Mouse (Mus musculus): Measurements from ENCODE around the gene Crybb3. TPM values are rescaled to one million over a fixed set of nuclear protein-coding genes. Genes with fewer than 3 reads are reported as not detected.
"Not testable (repeated sequence)": the region's sequence is repeated elsewhere in the genome, so short reads cannot be mapped to it uniquely, and the experiment has no call there.

Crybb3 gene
- total RNA-seq (2015; ENCODE audit: low replicate concordance) (not detected in 2 replicates), total RNA-seq (2017; ENCODE audit: low replicate concordance) (not detected in 2 replicates)

DNA sequence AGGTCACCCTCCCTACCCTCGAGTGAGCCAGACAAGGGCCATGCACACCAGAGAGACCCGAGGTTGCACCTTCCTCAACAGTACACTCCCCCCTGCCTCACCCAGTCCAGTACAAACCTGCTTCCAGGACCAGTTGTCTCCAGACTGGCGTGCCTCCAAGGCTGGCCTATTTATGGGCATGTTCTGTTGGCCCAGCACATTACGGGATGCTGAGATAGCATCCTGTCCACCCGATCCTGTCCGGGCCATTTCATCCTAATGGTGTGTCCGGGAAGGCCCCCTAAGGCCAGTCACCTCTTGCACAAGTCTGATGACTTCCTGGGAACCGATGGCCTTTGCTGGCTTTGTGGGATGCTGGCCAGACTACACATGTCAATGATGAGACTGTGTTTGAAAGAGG lies at the start of gene Crybb3:
Gene Crybb3 (minus strand): TSS at position 146 of the 400 bp plus-strand sequence.
- ATAC-seq (replicated peaks; ENCODE audit: low FRiP score, poor library complexity, severe bottlenecking), result no peak

DNA sequence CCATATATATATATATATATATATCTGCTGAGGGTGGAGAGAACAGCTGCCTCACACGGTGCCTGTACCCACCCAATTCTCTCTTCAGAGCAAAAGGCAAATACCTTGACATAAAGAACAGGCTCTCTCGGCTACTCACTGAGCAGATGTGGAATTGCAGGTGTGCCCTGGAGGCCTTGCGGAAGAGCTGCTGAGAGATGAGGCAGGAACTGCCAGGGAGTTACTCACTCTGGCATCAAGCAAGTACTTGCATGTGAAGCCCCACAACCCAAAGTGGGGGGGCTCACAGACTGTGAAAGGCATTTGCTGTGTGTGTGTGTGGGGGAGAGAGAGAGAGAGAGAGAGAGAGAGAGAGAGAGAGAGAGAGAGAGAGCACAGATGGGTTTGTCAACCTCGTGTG lies 47.0 kb upstream of the Crybb3 start:
- no peak for ATAC-seq (replicated peaks; ENCODE audit: low FRiP score, poor library complexity, severe bottlenecking)

- no peak for ATAC-seq (replicated peaks; ENCODE audit: low FRiP score, poor library complexity, severe bottlenecking)
These were observed 45.1 kb upstream of the Crybb3 start for GRCm38 (mm10) chr5:113126476-113126875.

GRCm38 (mm10) chr5:113123693-113124092 lies 42.3 kb upstream of the Crybb3 start:
- ATAC-seq (replicated peaks; ENCODE audit: low FRiP score, poor library complexity, severe bottlenecking), result no peak

GRCm38 (mm10) chr5:113122326-113123054 lies 41.1 kb upstream of the Crybb3 start:
- ATAC-seq (replicated peaks; ENCODE audit: low FRiP score, poor library complexity, severe bottlenecking), result no peak

GRCm38 (mm10) chr5:113121591-113121875 lies 40.1 kb upstream of the Crybb3 start:
- ATAC-seq (replicated peaks; ENCODE audit: low FRiP score, poor library complexity, severe bottlenecking), result no peak

GRCm38 (mm10) chr5:113120741-113121590 lies 39.6 kb upstream of the Crybb3 start:
- no peak for ATAC-seq (replicated peaks; ENCODE audit: low FRiP score, poor library complexity, severe bottlenecking)

GRCm38 (mm10) chr5:113119861-113120465 lies 38.6 kb upstream of the Crybb3 start:
- 0 out of 2 replicates have a peak, but pooled peaks have one; percentile 36 for ATAC-seq (replicated peaks; ENCODE audit: low FRiP score, poor library complexity, severe bottlenecking)

GRCm38 (mm10) chr5:113119291-113119690 lies 37.9 kb upstream of the Crybb3 start:
- ATAC-seq (replicated peaks; ENCODE audit: low FRiP score, poor library complexity, severe bottlenecking), result no peak

GRCm38 (mm10) chr5:113118695-113119094 lies 37.3 kb upstream of the Crybb3 start:
- ATAC-seq (replicated peaks; ENCODE audit: low FRiP score, poor library complexity, severe bottlenecking), result peak; percentile 69; the same call in 1 of the 2 replicates

- no peak for ATAC-seq (replicated peaks; ENCODE audit: low FRiP score, poor library complexity, severe bottlenecking)
These were observed 36.0 kb upstream of the Crybb3 start for GRCm38 (mm10) chr5:113117361-113117760.

DNA sequence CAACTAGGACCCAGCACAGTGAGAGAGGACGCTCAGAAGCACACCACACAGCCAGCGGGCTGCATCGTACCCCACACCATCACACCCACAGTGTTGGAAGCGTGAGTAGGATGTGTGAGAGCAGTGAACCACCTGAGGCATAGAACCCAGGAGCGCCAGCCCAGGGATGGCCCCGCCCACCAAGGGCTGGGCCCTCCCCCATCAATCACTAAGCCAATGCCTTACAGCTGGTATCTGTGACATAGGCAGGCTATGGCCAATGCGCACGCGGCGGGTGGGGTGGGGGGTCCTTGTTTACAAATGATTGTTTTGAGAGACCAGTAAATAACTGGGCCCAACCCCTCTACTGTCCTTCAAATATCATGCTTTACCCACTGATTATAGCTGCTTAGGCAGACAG lies 34.5 kb upstream of the Crybb3 start:
- ATAC-seq (replicated peaks; ENCODE audit: low FRiP score, poor library complexity, severe bottlenecking), result no peak

DNA sequence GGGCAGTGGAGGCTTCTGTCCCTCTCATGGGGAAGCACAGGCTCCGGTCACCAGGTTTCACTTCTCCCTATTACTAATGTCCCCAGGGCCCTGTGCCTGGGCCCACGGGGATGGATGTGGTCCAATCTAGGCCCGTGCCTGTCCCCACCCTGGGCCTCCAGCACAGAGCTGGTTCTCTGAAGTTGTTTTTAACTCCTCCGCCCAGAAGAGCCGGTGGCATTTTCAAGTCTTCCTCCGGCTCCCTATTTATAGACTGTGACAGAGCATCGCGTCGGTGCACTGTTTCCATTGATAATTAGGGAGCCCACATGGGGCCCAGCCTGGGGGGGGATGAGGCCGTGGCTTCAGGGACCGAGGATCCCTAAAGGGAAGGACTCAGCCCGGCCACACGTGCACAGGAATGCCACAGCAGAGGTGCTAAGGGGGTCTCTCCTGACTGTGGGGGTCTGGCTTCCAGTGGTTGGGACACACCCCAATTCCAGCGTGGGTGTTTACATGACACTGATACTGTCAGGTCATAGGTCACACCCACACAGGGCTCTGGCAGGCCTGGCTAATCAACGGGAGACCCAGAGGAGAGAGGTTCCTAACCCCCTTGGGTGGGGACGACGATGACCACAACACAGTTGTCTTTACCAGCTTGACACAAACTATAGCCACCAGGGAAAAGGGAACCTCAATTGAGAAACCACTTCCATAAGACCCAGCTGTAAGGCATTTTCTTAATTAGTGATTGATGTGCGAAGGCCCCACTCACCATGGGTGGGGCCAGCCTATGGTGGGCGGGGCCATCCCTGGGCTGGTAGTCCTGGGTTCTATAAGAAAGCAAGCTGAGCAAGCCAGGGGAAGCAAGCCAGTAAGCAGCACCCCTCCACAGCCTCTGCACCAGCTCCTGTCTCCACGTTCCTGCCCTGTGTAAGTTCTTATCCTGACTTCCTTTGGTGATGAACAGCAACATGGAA lies 33.2 kb upstream of the Crybb3 start:
- no peak for ATAC-seq (replicated peaks; ENCODE audit: low FRiP score, poor library complexity, severe bottlenecking)

GRCm38 (mm10) chr5:113113120-113113519 lies 31.7 kb upstream of the Crybb3 start:
- ATAC-seq (replicated peaks; ENCODE audit: low FRiP score, poor library complexity, severe bottlenecking), result no peak

- ATAC-seq (replicated peaks; ENCODE audit: low FRiP score, poor library complexity, severe bottlenecking), result no peak
These were observed 30.0 kb upstream of the Crybb3 start for GRCm38 (mm10) chr5:113111336-113111735.

GRCm38 (mm10) chr5:113110929-113111328 lies 29.5 kb upstream of the Crybb3 start:
- no peak for ATAC-seq (replicated peaks; ENCODE audit: low FRiP score, poor library complexity, severe bottlenecking)

GRCm38 (mm10) chr5:113109651-113110050 lies 28.3 kb upstream of the Crybb3 start:
- not testable (repeated sequence) for ATAC-seq (replicated peaks; ENCODE audit: low FRiP score, poor library complexity, severe bottlenecking)

GRCm38 (mm10) chr5:113108165-113108764 lies 26.9 kb upstream of the Crybb3 start:
- no peak for ATAC-seq (replicated peaks; ENCODE audit: low FRiP score, poor library complexity, severe bottlenecking)

DNA sequence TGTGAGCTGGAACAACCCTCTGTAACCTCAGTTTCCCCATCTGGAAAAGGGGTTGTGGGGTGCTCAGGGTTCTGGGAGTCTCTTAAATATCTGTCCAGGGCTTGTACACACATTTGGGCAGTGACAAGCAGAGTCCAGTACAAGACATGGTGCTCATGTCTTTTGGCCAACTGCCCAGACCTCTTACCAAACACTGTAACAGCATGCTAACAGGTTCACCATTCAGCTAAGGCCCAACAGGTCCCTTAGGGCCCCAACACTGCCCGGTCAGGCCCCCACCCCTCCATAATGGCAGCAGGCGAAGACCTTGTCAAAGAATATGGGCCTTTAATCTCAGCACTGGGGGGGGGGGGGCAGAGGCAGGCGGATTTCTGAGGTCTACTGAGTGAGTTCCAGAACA lies 26.3 kb upstream of the Crybb3 start:
- no peak for ATAC-seq (replicated peaks; ENCODE audit: low FRiP score, poor library complexity, severe bottlenecking)
